Mouse (Mus musculus) heart, adult 9 months (tissue): Measurements from ENCODE around the gene Gap43.
"Not testable (repeated sequence)": the region's sequence is repeated elsewhere in the genome, so short reads cannot be mapped to it uniquely, and the experiment has no call there.

Experiments used
- DNase-seq, 2 experiments: peaks; one replicate each; pipeline ENCODE4 v3.0.0; 2022; ENCODE audit warnings: low spot score in 2 of 2

Gap43 gene

DNA sequence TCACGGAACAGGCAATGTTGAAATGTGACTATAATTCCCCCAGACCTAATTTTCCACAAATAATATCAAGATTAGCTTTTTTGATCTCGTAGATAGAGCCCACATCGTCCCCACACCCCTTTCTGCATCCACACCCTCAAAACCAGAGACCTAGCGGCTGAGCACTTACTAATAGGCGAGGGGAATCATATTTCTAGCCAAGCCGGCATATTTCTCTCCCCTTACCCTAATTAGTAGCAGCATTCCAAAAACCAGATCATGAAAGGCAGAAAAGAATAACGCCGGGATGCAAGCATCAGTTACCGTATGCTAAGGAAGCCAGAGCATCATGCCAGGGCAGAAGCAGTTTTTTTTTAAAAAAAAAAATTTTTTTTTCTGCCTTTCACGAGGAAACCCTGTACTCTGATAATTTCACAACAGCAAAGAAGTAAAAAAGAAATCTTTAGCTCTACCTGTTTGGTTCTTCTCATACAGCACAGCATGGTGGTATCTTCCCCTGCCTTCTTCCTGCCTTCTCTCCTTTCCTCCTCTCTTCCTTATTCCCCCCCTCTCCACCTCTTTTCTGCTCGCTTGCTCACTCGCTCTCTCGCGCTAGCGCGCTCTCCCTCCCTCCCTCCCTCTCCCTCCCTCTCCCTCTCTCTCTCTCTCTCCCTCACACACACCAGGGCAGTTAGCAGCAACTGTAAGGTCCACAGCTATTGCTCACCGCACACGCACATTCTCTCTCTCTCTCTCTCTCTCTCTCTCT, at the start of gene Gap43:
Gap43 (minus strand) TSS at position 631 of the 748 bp plus-strand sequence.
- DNase-seq: no peak

- no peak for DNase-seq
These were observed 40.9 kb upstream of the Gap43 start for GRCm38 (mm10) chr16:42381328-42381838.

GRCm38 (mm10) chr16:42380641-42381040, 40.2 kb upstream of the Gap43 start:
- DNase-seq: peak in 1 of 2 experiments; percentile 0

GRCm38 (mm10) chr16:42370148-42370547, 29.7 kb upstream of the Gap43 start:
- DNase-seq: no peak

DNA sequence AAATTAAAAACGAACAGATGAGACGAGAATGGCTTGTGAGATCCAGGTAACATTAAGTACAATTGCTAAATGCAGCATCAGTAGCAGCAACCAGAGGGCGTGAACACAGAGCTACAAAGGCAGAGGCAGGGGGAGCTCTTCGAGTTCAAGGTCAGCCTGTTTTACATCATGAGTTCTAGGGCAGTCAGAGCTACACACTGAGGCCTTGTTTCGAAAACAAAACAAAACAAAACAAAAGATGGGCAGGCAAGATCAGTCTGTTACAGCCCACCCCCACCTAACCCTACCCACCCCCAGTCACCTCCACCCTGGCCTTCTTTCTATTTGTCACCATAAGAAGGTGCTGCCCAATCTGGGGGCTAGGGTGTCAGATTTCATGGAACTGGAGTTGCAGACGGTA, 28.9 kb upstream of the Gap43 start:
- no peak for DNase-seq

GRCm38 (mm10) chr16:42360061-42360460, 19.6 kb upstream of the Gap43 start:
- DNase-seq: no peak

DNA sequence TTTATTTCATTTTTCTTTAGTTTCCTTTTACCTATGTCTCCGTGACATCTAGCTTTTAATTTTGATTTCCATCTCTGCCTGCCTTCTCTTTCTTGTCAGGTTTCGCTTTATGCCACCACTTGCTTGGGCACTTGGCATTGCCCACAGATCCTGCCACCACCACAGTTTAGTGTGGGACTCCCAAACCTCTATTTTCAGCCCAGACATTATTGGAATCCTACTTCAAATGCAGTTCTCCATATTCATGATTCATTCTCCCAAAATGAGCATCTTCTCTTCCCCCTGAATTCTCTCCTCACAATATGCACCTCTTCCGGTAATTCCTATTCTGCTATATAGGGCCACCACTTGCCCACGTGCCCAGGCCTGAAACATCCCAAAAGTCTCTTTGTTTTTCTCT, 17.6 kb upstream of the Gap43 start:
- no peak for DNase-seq

DNA sequence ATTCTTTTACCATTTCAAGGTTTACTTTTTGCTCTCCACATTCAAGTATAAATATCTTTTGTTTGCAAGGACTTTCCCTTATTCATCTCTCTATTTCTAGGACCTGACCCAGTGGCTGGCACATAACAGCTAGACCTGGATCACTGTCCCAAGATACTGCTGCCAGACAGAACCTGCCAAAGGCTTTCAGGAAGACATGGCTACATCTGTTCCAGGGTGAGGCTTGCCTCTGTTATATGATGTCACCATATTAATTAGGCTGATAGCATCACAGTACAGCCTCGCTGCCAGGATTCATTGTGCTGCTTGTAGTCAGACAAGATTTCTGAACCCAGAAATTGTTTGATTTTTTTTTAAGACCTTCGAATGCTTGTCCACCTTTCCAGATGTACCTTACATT, 9.6 kb upstream of the Gap43 start:
- DNase-seq: peak in 1 of 2 experiments; percentile 1

GRCm38 (mm10) chr16:42340865-42341264, 414 bp upstream of the Gap43 start:
- DNase-seq: not testable (repeated sequence)

DNA sequence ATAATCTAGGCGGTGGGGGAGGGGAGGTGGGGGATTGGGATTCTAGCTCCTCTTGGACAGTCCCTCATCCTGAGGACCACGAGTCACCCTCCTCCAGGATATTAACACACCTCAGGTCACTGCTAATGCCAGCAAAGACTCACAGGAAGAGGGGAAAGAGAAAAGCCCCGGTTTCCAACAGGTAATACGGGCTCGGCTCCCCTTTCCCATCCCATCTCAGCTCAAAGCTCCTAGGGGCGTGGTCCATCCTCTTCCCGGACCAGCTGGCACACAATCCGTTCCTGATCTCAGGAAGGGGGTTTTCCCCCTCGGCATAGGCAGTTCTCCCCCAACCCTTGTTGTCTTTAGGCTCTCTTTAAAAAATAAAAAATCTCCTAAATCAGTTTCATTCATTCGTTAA, 939 bp downstream of the Gap43 start:
- no peak for DNase-seq

DNA sequence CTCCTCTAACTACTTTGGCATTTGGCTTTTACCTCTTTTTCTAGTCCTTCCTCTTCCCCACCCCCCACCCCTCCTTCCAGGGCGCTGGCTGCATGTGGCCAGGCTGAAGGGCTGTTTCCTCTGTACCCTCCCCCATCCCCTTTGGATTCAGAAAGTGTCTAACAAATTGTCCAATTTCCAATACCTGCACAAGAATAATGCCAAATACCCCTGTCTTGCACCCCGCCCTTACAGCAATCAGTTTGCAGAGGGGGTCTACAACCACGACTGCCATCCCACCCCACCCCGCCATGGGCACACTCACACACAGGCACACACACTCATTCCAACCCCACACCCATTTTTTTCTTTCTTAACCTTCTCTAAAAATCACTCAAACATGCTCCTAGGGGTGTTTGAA, 1.5 kb downstream of the Gap43 start:
- DNase-seq: no peak

DNA sequence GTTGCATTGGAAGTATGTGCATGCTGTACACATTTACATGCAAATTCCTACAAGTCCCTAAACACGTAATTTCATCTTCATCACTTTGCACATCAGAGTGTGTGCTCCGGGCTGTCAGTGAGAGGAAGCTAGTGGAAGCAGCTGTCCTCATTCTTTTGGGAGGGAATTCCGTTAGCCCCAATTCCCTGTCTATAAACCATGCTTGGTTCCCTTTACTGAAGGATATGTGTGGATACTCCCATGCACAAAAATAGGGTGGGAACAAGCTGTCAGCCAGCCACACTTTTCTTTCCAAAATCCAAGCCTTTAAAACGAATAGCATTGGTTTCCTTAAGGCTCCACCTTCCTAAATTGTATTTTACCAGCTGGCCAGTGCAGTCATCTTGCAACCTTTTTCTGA, 2.1 kb downstream of the Gap43 start:
- DNase-seq: no peak

DNA sequence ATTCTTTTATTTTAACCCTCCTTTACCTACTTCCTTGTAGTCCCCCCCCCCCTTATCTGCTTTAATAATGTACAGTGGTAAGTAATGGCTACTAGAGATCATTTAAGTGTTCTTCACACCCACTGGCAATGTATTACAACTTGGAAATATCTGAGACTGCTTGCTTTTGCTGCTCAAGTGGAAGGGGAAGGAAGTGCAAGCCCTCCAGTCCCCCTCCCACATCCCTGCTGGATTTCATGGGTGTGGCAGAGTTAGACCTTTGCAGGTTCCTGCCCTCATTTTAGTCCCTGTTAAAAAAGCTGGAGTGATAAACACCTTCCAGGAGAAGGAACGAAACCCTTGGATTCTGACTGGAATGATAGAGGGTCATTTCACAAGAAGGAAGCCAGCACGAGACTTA, 2.8 kb downstream of the Gap43 start:
- DNase-seq: no peak

DNA sequence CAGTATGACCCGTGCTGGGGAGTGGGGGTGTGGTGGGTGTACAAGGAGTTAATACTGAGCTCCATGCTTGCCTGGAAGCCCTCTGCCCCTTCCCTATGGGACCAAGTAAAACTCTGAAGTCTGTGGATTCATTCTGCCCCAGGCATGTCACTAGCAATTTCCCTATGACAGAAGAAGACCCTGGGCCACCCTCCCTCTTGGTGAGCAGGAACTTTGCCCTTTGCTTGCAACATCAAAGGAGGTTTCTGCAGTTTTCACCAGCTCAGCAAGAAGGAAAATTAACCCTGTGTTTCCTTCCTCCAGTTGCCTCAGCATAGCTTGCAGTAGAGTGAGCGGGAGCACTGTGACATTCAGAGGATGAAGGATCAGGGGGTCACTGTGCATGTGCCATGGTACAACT, 3.8 kb downstream of the Gap43 start:
- no peak for DNase-seq

GRCm38 (mm10) chr16:42332321-42332720, 8.1 kb downstream of the Gap43 start:
- no peak for DNase-seq

- DNase-seq: no peak
These were observed 14.3 kb downstream of the Gap43 start for GRCm38 (mm10) chr16:42326191-42326590.

DNA sequence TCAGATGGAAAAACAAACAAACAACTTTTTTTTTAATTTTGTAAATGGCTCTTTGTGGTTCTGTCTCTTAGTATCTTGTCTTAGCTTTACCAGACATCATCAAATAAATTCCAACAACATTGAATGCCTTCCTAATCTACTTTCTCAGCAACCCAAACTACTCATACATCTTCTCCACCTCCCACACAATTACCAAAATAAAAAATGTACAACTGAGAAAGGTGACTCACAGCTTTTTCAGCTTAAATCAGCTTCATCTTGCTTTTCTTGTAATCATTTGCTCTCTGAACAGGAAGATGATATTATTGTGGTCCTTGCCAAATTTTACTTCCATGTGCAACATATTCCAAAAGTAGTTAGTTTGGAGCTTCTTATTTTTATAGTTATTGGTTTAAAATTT, 14.9 kb downstream of the Gap43 start:
- no peak for DNase-seq

DNA sequence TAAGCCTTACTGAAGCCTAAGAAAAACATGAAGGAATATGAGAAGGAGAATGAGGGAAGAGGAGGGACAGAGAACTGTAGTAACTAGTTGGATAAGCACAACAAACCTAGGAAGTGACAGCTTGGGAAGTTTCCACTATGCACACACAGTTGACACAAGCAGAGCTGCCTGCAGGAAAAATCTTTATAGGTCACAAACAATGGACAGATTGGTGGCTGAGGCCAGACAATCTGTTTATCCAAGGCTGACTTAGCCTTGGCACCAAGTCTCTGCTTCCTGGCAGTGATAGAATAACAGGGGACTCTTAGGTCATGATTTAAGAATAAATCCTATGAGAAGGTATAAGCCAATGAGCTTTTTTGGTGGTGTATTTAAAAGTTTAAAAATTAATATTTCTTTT, 20.6 kb downstream of the Gap43 start:
- peak; percentile 15 to 17 for DNase-seq

DNA sequence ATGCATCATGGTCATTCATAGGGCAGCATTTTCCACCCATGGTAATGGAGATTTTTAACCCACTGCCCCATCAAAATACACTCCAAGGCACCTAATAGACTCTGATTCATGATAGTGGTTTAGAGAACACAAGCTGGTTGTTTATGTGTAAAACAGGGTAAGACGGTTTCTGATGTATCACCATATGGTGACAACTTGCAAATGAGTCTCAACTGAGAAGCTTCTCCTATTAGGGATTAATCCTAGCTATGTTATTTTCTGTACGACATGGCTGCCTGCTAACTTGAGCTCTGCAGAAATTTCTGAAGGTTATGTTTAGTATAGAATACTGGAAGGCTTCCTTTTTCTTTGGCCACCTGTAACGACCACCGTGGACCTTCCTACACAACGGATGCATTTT, 21.1 kb downstream of the Gap43 start:
- no peak for DNase-seq

GRCm38 (mm10) chr16:42312125-42312524, 28.3 kb downstream of the Gap43 start:
- no peak for DNase-seq

DNA sequence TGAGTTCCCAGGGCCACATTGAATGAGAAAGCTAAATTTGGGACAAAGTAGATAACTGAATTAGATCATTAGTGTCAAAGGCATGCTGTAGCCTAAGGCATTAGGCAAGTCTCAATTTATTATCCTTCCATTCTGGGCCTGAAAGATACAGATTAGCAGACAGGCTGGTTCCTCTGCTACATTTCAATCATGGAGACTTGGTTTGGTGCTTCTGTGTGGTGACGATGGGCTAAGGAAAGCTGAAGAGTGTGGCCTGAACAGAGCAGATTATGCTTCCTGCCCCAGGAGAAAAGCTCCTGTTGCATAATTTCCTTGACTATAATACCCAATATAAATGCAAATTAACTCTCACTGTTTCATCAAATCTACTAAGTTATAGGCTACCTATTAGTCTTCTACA, 31.7 kb downstream of the Gap43 start:
- no peak for DNase-seq

- DNase-seq: peak in 1 of 2 experiments; percentile 3
These were observed 34.3 kb downstream of the Gap43 start for GRCm38 (mm10) chr16:42305934-42306701.

DNA sequence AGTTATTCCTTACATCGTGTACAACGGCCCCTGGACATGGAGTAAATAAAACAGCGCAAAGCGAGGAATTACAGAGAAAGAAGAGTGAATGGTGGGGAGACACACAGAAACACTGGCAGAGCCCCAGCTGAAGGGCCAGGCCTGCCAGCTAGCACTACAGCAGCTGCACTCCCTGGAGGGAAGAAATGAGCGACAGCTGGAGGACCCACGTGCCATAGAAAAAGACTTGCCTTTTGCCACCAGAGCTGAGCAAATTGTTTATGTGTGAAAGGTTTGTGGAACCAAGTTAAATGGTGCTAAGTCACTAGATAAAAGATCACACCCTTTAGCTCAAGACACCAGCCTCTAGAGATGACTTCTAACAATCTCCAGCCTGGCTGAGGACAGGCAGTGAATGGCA, 37.0 kb downstream of the Gap43 start:
- no peak for DNase-seq
